Mouse (Mus musculus) adrenal gland, adult 18-20 months (tissue): ENCODE results near the gene Dcst1. TPM values are rescaled to one million over a fixed set of nuclear protein-coding genes. Genes with fewer than 3 reads are reported as not detected.

Experiments
- DNase-seq, 2 experiments: peaks; one replicate each; pipeline ENCODE4 v3.0.0; 2021 to 2022; ENCODE audit warnings: low spot score in 2 of 2
- total RNA-seq, 2 experiments: library from RNA; stranded (reverse); gene quantifications; 1 replicate in 1 of 2; 2 replicates in 1 of 2; pipeline ENCODE4 v1.2.3; 2021

Dcst1 gene
- total RNA-seq, 2 experiments from 2014 or later, result 0.46 to 1.4 TPM

DNA sequence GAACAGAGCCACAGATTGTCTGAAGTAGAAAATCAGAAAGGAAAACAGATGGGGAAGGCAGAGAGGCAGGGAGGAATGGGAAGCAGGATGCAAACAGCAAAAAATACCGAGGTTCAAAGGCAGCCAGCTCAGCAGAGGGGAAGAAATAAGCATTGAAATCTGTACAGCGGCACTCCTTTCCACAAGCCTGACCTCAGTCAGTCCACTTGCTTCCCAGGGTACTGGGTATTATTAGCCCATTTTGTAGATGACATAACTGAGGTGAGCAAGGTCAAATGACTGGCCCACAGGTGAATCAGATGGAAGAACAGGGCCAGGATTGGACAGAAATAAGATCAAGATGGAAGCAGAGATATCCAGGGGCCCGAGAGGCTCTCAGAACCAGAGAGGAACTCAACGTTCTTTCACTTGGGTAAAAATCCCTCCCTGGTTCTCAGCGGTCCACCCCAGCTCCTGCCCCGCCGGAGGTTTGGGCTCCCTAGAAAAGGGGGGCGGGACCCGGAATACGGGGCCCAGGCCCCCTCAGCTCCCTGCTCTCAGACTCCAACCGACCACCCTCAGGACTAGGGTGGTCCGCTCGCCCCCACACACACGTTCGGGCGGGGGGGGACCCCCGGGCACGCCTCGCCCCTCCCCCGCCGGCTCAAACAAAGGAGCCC, 27.9 kb downstream of the Dcst1 start:
- no peak for DNase-seq

DNA sequence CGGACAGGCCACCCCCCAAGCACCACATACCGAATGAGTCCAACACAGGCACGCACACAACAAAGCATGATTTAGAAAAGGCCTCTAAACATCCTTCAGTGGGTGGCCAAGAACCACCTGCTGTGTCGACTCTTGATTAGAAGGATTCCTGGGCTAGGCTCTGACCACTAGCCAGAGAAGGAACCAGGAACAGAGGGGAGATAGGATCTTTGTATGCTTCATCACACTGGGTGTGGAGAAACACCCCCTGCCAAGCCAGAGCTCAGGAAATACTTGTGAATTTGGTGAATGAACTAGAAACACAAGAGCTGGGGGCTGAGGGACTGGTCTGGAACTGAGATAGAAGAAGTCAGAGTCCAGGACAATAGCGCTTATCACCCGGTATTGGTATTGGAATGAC, 28.5 kb downstream of the Dcst1 start:
- DNase-seq, result no peak

DNA sequence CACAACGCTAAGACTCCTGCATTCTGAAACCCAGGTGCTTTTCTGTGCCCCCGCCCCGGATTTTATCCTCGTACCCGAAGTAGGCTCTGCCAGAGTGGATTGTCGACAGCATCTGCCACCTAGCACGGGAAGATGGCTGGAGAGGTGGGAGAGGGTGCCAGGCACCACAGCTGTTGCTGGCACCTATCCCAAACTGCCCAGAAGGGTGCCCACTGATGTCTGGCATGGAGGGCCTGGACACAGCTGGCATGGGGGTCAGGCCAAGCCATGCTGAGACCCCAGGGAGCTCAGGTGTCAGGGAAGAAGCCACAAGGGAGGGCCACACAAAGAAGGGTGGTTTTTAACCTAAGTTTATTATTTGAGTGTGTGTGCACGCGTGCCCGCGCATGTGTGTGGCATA, 32.0 kb downstream of the Dcst1 start:
- DNase-seq, result no peak

DNA sequence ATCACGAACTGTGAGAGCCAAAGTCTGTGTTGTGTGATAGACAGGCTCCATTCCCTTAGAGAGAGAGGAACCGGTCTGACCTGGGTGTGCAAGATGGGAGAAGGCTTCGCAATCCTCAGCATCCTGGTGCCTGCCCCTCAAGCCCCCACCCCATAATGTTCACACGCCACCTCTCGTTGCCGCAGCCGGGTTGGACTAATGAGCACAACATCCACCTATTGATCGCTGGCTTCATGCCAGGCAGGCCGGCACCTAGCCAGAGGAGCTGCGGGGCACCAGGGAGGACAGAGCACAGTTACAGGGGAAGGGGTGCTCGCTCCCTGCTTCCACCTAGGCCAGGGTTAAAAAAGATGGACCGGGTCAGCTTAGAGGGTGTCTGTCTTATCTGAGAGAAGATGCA, 32.6 kb downstream of the Dcst1 start:
- no peak for DNase-seq

DNA sequence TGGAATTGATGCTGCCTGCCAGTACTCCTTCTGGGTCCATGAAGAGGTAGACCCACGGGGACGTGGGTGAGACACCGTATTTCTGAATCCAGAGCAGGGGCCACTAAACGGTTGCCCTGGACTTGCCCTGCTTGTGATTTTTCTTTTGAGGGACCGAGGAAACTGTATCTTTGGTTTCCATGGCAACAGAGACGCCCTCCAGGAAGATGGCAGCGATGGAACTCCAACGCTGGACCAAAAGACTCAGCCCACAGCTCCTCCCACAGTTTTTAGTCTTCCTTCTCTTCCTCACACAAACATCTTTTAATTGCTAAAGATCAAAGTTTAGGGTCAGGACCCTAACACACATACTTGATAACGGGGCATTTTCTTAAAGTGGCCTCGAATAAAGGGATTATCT, 33.0 kb downstream of the Dcst1 start:
- DNase-seq, result no peak

DNA sequence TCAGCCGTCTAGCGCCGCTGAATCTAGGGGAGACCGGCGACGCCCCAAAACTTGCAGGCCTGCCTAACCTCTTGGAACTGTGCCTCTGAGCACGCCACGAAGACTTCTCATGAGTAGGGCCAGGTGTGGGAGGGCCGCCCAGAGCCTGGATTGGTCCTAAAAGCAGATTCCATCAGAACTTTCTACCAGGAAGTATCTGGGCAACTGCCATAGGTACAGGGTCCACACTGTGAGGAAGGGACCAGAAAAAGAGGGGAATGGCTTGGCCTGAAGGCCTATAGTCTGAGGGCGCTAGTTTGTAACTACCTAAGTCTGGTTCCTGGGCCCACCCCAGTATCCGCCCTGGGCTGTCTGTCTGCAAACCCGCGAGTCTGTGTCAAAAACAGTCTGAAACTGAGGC, 33.5 kb downstream of the Dcst1 start:
- DNase-seq, result no peak

DNA sequence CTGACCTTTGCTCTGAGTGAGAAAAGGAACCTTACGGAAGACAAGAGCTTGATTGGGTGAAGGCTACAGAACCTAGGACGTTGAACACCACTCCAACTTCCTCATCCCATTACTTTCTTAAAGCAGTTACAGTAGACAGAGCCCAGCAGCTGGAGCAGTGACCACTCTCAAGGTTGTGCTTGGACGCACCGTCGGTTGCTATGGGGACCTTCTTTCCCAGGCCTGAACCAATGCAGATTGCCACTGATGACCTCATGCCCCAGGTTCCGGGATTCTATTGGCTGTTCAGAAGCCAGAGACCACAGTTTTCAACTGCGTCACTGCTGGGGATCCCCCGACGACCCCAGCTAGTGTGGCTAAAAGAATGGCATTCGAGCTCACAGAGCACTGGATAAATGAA, 34.1 kb downstream of the Dcst1 start:
- DNase-seq, result no peak

DNA sequence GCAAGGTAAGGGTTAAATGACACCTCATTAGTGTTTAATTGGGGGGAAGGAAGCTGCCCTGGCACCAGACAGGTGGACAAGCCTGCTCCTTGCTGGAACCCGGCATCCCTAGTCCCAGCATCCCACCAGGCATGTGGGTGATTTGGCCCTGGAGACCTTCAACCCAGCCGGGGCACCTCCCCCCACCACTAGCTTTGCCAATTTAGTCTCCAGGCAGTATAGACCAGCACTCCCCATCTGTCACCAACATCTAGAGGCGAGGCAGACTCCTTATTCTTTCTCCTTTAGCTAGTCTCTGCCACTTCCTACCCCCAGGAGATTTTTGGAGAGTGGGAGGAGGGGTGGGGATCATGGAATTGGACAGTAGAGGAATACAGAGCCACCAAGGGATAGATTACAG, 34.7 kb downstream of the Dcst1 start:
- no peak for DNase-seq

DNA sequence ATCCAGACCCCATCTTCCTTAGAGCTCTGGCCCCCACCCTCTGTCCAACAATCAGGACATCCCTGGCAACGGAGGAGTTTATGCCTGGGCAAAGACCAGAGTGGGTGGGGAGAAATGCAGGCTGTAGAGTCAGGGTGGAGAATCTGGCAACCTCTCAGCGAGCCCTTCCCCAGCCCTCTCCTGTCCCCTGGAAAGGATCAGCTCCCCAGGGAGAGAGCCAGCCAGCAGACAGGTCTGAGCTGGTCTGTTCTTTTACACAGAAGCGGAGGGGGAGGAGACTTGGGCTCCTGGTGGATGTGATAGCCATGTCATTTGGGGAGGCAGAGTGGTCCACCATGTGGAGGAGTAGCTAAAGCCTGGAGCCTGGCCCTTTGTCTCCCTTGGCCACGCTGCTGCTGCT, 36.4 kb downstream of the Dcst1 start:
- DNase-seq, result no peak

DNA sequence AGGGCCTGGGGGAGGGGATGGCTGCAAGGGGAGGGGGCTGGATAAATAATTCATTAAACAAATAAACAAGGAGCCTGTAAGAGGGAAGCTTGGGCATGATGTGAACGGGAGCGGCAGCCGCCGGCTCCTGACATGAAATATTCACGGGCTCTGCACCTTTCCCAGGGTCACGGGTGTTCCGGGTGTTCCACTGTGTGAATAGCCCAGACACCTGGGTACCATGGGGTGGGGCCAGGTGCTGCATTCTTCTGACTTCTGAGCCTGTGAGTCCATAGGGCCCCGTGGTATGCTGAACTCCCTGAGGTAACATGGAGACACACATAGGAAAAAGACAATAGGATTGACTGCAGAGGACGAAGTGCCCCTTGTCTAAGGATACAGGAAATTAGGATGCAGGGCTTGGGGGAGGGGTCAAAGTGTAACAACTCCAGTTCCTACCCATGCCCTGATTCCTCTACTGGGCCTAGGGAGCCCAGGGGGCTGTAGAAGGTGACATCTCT, 37.6 kb downstream of the Dcst1 start:
- DNase-seq, result no peak

DNA sequence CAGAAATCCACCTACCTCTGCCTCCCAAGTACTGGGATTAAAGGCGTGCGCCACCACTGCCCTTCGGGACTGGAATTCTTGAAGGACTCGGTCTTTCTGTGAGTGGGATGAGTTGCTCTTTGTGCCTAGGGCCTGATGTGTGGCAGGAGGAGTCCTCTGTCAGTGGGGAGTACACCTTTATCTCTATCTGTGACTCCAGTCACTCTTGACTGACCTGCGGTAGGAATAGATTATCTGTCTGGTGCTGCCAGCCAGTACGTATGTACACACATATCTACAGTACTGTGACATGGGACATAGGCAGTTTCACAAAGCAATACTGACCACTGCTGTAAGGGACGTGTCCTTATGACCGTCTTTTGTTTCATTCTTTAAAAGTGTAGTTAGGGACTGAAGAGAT, 39.2 kb downstream of the Dcst1 start:
- no peak for DNase-seq

DNA sequence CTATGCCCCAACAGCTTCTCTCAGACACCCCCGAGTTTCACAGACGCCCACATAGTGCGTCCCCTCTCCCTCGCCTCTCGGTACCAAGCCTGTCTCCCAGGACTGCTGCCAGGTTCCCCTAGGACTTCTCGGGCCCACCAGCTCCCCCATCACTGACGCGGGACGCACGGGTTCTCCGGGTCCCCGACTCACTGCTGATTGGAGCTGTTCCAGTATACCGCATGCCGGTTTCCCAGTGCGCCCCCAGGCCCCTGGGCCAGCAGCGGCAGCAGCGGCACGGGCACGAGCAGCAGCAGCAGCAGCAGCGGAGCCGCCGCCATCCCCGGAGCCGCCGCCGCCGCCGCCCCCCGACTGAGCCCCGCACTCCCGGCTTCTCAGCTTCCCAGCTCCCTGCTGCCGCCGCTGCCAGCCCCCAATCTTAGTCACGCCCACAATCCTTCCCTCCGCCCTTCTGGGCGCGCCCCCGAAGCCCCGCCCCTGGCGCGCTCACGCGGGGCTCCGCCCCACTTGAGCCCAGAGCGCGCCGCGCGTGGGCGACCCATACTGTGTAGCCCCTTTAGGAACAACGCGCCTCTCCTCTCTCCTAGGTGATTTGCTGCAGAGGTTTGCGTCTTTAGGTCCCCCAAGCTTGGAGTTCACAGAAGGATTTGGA, 42.4 kb downstream of the Dcst1 start, which contains the start of gene Efna3:
Efna3 (minus strand) TSS at position 452 of the 652 bp plus-strand sequence.
- peak; percentile 75 to 76 for DNase-seq

DNA sequence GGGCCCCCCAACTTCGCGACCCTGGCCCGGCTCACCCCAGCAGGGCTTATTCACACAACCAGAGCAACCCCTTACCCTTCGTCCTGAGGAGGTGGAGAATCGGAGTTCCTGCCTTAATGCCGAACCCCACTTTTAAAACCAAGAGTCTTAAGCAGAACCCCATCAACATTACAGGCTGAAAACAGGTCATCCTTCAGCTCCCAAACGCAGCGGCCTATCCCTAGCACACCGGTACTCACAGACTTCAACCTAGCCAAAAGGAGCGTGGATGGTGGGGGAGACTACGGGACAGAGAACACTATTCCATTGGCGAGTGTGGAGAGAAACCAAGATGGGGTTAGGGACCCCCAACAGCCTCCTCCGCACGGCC, 42.9 kb downstream of the Dcst1 start:
- DNase-seq, result no peak

DNA sequence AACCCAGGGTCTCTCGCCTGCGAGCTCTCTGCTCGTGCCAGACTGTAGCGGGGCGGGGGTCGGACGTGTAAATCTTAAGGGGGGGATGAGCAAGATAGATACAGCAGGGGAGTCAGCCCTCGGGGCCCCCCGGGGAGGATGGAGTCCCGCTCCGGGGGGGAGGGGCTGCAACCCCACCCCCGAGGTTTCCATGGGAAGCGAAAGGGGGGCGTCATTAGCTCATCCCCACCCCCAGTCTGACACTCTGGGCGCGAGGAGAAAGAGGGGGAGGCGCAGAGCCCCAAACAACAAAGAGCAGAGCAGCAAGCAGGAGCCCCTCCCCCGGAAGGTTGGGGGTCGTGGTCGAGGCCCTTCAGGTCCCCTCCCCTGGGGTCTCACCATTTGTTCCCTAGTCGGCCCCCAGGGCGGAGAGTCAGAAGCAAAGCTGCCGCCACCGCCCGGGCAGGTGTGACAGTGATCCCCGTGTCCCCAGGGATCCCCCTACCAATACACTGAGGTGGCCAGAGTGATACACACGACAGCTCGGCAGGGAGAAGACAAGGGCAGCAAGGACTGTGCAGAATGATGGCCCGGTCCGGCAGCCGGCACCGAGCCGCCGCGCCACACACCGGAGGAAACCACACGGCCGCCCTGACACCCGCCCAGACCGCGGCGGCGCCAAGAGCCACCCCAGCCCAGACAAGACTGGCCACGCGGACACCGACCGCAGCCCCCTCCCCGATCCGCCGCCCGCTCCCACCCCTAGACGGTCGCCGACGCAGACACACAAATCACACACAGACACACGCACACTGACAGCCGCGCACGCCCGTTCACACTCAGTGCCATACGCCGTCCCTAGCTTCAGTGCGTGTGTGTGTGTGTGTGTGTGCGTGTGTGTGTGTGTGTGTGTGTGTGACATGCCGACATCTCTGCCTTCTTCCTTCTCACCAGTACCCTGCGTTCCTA, 43.6 kb downstream of the Dcst1 start:
- peak in 1 of 2 experiments; percentile 41 for DNase-seq

DNA sequence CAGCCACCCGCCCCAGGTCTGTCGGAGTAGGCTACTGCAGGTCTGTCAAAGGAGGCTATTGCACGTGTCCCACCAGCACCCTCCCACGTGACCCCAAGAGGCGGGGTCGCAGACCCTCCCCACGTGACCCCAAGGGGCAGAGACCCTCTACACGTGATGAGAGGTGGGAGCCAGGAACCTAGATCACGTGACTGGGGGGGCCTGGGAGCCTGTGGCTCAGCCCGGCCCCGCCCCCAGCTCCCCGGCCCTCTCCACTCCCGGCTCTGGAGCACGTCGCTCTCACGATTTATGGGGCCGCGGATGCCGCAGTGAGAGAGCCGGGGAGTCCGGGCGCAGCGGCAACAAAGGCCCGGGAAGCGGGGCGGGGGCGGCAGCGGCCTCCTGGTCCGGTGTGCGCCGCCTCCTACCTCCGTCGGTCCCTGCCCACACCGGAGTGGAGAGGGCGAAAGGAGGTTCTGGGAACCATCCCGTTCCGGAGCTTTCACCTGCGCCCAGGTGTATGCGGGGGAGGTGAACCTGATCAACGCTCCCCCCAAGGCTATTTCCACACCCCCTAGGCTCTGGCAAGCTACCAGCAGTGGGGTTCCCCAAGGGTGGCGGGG, 44.4 kb downstream of the Dcst1 start:
- peak in 1 of 2 experiments; percentile 36 for DNase-seq

DNA sequence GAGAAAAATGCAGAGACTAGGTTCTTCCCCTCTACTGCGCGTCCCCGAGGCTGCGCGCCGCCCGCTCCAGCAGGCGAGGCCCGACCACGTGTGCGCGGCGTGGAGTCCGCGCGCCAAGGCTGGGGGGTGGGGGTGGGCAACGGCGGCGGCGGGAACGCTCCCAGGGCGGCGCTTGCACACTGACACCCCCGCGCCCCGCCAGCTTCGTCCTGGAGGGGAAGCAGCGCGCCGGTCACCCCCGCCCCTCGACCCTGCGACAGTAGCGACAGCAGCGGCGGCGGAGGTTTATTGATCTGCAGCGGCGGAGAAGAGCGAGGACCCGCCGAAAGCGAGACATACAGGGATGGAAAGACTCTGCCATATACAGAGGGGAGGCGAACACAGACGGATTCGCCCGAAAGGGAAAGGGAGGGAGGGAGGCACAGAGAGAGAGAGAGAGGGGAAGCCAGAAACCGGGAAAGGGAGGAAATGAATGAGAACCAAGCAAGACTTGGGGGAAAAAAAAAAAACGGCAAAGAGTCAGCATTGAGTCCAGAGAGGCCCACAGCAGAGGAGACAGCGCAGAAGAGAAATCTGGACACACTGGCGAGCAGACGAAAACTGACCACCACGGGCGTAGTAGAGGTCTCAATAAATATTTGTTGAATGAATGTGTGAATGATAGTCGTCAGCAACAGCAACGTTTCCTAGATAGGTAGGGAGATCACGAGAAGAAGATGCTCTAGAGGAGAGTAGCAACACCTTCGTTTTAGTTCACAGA, 45.3 kb downstream of the Dcst1 start:
- DNase-seq, result no peak

DNA sequence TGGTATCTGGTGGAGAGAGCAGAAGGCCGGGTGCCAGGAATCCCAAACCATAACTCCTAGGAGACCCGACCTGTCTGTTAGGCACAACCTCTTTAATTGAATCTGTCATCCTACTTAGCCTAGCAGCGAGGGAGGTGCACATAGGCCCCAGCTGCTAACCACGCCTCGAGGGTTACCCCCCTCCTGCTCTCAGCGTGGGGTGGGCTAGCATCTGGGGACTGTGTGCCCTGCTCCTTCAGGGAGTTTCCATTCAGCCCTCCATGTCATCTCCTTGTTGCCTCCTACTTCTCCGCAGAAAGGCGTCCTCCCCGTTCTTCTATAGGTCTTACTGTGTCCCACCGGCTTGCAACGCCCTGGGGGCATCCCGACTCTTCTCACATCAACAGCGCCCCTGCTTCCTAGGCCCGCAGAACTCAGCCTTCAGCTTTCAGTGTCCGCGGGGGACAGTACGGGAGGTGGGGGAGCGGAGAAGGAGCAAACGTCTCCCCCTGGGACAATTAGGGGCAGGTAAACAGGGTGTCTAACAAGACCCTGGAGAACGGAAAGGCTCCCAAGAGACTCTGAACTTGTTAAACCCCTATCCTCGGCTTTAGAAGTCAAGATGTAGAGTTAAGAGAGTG, 46.0 kb downstream of the Dcst1 start:
- no peak for DNase-seq

DNA sequence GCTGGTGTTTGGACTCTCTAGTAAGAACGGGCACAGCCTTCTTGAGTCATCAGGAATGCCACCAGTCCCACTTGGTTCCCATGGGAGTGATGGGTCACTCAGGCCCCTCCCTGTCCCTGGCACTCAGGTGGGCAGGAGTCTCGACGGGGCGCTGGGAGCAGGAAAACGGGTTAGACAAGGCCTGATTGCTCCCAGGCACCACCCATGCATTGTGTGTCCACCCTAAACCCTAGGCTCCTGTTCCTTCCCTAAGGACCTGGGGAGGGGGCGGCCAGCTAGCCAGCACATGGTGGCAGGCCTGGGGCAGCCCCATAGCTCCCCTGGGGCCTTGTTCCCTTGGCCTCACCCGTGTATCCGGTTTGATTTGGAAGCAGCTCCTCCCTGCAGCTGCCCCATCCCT, 46.7 kb downstream of the Dcst1 start:
- no peak for DNase-seq

DNA sequence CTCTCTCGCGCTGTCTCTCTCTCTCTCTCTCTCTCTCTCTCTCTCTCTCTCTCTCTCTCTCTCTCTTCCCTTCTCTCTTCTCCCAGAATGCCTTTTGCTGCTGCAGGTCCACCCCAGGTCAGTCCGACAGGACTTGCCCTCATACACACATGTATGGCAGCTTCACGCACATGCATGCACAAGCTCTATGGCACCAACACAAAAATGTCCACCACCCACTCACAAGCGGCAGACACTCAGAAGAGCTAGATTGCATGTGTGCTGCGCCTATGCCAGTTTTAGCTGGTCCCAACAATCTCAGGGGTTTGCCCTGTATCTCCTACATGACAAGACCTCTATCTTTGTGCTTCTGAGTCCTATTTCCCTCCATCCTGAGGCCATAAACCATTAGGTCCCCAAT, 47.8 kb downstream of the Dcst1 start:
- DNase-seq, result no peak

DNA sequence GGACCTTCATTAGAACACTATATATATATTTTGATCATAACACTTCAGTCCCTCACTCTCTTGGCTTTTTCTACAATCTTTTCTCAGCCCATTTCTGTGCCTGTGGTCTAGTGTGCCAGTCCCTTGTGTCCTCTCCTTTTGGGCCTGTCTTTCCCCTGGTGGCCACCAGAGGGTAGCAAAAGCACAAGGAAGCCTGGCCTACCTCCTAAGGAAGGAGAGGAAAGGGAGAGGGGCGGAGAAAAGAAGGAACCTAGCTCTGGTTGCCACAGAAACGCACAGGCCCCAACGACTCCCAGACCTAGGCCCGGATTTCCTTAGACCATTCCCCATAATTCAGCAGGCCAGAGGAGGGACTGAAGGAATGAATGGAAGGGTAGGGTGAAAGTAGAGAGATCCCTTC, 48.2 kb downstream of the Dcst1 start:
- DNase-seq, result peak; percentile 78 to 80
